Mouse (Mus musculus) cerebellum, adult 2 months (tissue): ENCODE measurements around the gene Ash1l. TPM values are rescaled to one million over a fixed set of nuclear protein-coding genes. Genes with fewer than 3 reads are reported as not detected.

Source experiments
- DNase-seq, 2 experiments: peaks; one replicate each; pipeline ENCODE4 v3.0.0; 2021
- H3K27ac ChIP-seq: fragments of 200-500 bp; 2 replicates; pipeline ENCODE4 v1.5.1; 2012; ENCODE audit warnings: low read length, control low read depth, inconsistent platforms; ENCODE audit not compliant: insufficient read depth
- H3K27me3 ChIP-seq: fragments of 200-500 bp; 2 replicates; pipeline ENCODE4 v1.6.1; 2012; ENCODE audit warnings: inconsistent platforms, mild to moderate bottlenecking, low read length, moderate library complexity; ENCODE audit not compliant: control insufficient read depth, insufficient read depth
- H3K4me1 ChIP-seq: fragments of 200-500 bp; 2 replicates; pipeline ENCODE4 v1.6.1; 2011; ENCODE audit warnings: low read length; ENCODE audit not compliant: control insufficient read depth, insufficient read depth
- H3K4me3 ChIP-seq: fragments of 200-500 bp; replicated peaks from 2 replicates; pipeline ENCODE3; 2011; ENCODE audit warnings: mild to moderate bottlenecking, low read depth, low read length, control low read depth; ENCODE audit not compliant: insufficient read depth
- CTCF ChIP-seq: fragments of 200-500 bp; IDR thresholded peaks from 2 replicates; pipeline ENCODE4 v1.5.1; 2011; ENCODE audit warnings: low read depth, mild to moderate bottlenecking, control low read depth, low read length, moderate library complexity, borderline replicate concordance; ENCODE audit not compliant: insufficient read depth
- POLR2A ChIP-seq: fragments of 200-500 bp; IDR thresholded peaks from 2 replicates; pipeline ENCODE4 v1.6.1; 2011; ENCODE audit warnings: low read length, control low read depth, borderline replicate concordance; ENCODE audit not compliant: insufficient read depth
- WGBS: fragments of 180-500 bp; shearing (Covaris S2); methylation state at CpG from one replicate; pipeline ENCODE4 v1.1.7; 2018; 5-methylcytosine and 5-hydroxymethylcytosine counted together
- polyA plus RNA-seq: library from polyadenylated mRNA; depleted of rRNA; stranded (reverse); fragments of >200 nt; gene quantifications from 2 replicates; pipeline ENCODE4 v1.2.3, GENCODE M21; 2012

Gene Ash1l
- polyA plus RNA-seq, 1 experiment: 32.2 TPM

DNA sequence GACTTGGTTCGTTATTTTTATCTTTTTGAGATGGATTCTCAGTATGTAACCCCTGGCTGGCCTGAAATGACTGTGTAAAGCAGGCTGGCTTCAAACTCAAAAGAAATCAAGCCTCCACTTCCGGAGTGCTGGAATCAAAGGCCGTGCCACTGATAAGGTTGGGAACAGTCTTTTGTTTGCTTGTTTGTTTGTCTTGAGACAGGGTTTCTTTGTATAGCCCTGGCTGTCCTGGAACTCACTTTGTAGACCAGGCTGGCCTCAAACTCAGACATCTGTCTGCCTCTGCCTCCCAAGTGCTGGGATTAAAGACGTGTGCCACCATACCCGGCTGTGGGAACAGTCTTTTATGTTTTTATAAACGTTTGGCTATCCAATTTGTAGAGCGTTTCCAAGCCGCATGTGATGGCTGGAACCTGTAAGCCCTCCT is 36.0 kb upstream of the Ash1l start:
- TF ChIP-seq CTCF (no peak), POLR2A (no peak)
- DNase-seq: no peak
- H3K27ac ChIP-seq: peak overlapping the region; percentile 83; the same call in 1 of the 2 replicates
- H3K27me3 ChIP-seq: no peaks in the 10 kb centered on the region
- peak overlapping the region; percentile 75 for H3K4me3 ChIP-seq
- 0 out of 2 replicates have a peak, but pooled peaks cover 4% of the 10 kb centered on the region for H3K4me1 ChIP-seq
- 17% methylated on average over 8 of the region's 8 CpGs for WGBS

DNA sequence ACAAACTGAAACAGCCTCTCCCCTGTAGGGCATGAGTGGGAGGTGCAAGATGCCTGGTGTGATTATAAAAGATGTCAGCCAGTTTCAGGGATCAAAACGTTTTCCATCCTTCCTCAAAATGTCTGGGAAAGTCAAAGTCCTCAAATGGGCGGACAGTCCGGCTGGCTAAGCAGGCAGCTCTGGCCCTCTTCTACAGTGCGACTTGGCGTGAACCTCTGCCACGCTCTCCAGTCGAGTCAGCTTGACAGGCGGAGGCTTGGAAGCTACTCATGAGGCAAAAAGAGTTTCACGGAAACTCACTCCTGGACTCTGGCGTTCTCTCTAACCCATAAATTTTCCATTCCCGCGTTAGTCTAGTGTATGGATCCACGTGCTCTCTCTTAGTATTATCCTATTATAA is 31.4 kb upstream of the Ash1l start:
- DNase-seq: no peak
- 0 out of 2 replicates have a peak, but pooled peaks cover 4% of the 10 kb centered on the region for H3K4me1 ChIP-seq
- H3K27ac ChIP-seq: no peak overlapping the region
- H3K27me3 ChIP-seq: no peaks in the 10 kb centered on the region
- no peak overlapping the region for H3K4me3 ChIP-seq
- WGBS: 54% methylated on average over 13 of the region's 13 CpGs
- TF ChIP-seq POLR2A (no peak), CTCF (no peak)

DNA sequence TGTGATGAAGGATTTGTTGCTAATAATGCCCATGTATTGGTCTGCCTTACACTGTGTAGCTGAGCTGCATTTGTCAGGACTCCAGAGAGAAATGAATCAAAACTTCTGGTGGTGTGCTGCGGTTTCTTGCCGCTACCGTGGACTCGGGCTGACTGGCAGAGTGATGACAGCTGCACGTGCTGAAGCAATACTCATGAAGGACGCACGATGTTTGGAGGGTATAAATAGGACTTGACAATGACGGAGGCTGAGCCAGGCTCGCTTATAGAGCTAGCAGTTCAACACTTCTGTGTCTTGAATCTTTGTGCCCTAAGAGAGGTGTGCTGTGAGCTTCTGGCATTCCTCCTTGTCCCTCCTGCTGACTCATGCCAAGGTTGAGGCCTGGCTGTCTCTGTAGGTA is 29.0 kb upstream of the Ash1l start:
- no peak for DNase-seq
- Histone ChIP-seq H3K27ac (no peak overlapping the region), H3K4me3 (no peak overlapping the region), H3K27me3 (no peaks in the 10 kb centered on the region), H3K4me1 (no peaks in the 10 kb centered on the region)
- 92% methylated on average over 9 of the region's 9 CpGs for WGBS
- no peak for TF ChIP-seq POLR2A
- no peak for TF ChIP-seq CTCF

DNA sequence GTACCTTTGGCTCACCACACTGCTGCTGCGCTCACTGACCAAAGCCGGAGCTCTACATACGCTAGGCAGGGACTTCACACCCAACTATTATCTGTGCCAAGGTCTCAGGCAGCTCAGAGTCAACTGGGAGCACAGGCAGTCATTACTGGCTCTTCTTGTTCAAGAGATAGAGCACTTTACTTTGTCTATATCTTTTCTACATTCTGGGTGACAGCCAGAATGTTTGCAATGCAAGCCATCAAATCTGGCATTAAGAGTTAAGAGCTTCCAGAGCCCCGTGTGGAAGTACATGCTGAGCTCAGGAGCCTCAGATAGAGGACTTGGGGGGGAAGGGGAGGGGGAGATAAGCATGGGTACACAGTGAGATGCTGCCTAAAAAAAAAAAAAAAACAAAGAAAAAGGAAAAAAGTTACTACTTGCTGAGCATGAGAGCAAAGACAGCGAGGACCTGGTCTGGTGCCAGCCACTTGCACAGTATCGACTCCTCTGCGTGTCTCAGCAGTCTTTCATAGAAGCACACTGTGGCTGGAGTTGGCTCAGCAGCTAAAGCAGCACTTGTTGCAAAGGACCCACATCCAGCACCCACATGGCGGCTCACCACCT is 26.3 kb upstream of the Ash1l start:
- no peak for DNase-seq
- H3K4me3 ChIP-seq: no peak overlapping the region
- H3K4me1 ChIP-seq: no peaks in the 10 kb centered on the region
- no peak overlapping the region for H3K27ac ChIP-seq
- 60% methylated on average over 8 of the region's 8 CpGs for WGBS
- no peaks in the 10 kb centered on the region for H3K27me3 ChIP-seq
- TF ChIP-seq CTCF (no peak), POLR2A (no peak)

DNA sequence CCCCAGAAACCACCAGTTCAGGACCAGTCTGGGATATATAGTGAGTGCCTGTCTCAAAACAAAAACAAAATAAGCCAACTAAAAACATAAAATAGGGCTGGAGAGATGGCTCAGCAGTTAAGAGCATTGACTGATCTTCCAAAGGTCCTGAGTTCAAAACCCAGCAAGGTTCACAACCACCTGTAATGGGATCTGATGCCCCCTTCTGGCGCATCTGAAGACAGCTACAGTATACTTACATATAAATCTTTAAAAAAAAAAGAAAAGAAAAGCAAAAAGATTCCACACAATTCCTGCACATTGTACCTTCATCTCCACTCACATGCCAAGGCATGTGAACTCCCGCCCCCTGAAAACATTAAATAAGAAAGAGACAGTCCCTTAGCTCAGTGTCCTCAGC is 24.8 kb upstream of the Ash1l start:
- no peak for TF ChIP-seq CTCF
- no peak for TF ChIP-seq POLR2A
- WGBS: 95% methylated on average over 2 of the region's 2 CpGs
- no peak overlapping the region for H3K27ac ChIP-seq
- no peak overlapping the region for H3K4me3 ChIP-seq
- H3K27me3 ChIP-seq: no peaks in the 10 kb centered on the region
- H3K4me1 ChIP-seq: no peaks in the 10 kb centered on the region
- DNase-seq: no peak

DNA sequence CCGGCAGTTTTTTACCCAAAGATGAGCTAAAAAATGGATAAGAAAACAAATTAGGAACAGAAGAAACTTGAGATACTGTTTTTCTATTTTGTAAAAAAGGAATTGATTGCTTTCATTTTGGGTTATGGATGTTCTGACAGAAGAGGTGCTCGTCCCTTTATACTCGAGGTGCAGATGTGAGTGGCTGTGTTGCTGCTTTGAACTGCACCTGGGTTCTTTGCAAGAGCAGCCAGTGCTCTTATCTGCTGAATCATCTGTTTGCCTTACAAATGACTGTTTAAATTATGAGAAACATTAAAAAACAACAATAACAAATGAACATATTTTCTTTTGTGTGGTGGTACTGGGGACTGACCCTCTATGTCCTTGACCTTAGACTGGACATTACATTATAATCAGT is 20.9 kb upstream of the Ash1l start:
- H3K4me3 ChIP-seq: no peak overlapping the region
- no peak for TF ChIP-seq CTCF
- TF ChIP-seq POLR2A: no peak
- 89% methylated on average over 3 of the region's 3 CpGs for WGBS

DNA sequence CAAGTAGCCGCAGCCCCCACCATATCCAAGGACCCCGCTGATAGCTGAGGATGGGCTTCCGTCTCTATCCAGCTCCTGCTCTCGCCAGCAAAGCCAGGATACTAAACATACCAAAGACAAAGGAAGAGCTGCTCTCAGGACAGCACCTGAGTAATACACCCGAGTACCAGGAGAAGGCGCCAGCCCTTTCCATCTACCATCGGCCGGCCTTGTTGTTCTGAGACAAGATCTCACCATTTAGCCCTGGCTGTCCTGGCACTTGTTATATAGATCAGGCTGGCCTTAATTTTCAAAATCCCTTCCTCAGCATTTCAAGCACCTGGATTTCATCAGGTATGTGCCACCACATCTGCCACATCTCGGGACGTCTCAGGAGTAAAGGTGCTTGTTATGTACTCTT is 11.4 kb upstream of the Ash1l start:
- Histone ChIP-seq H3K27ac (no peak overlapping the region), H3K4me3 (no peak overlapping the region), H3K27me3 (no peaks in the 10 kb centered on the region), H3K4me1 (no peaks in the 10 kb centered on the region)
- 93% methylated on average over 10 of the region's 10 CpGs for WGBS
- DNase-seq: no peak
- no peak for TF ChIP-seq CTCF
- TF ChIP-seq POLR2A: no peak

More for the DNA sequence above, 20.9 kb upstream of the Ash1l start:
- no peaks in the 10 kb centered on the region for H3K27me3 ChIP-seq
- no peaks in the 10 kb centered on the region for H3K4me1 ChIP-seq
- no peak for DNase-seq
- H3K27ac ChIP-seq: no peak overlapping the region

DNA sequence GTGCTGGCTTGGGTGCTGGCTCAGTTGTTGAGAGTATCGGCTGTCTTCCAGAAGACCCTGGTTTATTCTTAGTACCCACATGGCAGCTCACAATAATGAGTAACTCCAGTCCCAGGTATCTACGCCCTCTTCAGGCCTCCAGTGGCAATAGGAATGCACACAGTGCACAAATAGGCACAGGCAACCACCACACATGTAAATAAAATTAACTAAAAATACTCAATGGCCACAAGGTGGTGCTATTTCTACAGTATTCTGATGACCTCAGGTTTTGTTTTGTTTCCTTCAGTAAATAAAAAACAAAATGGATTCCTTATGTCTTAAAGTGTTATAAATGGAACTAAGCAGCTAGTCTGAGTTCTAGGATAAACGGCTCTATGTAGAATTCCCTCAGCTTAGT is 10.7 kb upstream of the Ash1l start:
- Histone ChIP-seq H3K4me3 (no peak overlapping the region), H3K27me3 (no peaks in the 10 kb centered on the region), H3K27ac (no peak overlapping the region), H3K4me1 (no peaks in the 10 kb centered on the region)
- WGBS: 58% methylated on average over 3 of the region's 3 CpGs
- DNase-seq: peak in 1 of 2 experiments; percentile 46
- TF ChIP-seq CTCF: peak; percentile 43; the same call in 1 of the 2 replicates
- TF ChIP-seq POLR2A: no peak
